31 mouse cellular contexts compared by ENCODE assay signal in genomic region chr3:83376834-83377233, GRCm38 (mm10).
"Had no signal": no experiment of that assay in that cellular context is flagged by ENCODE, and none has a peak within 500 bp of the region (broad histone marks: within the 10 kb centered on the region; RNA-seq: fewer than 3 reads in every experiment).

No protein-coding gene starts in this region.

- DNase-seq: heart, postnatal 10 days; heart, postnatal 14 days; heart, postnatal 36 days; heart, postnatal 4 days; kidney, adult 11 months; kidney, adult 18-20 months; kidney, adult 2 months; kidney, adult 8-10 months; kidney, adult 9 months; kidney, postnatal 10 days; kidney, postnatal 14 days; kidney, postnatal 25 days; kidney, postnatal 36 days; kidney, postnatal 4 days; layer of hippocampus, adult 9-11 months; layer of hippocampus, postnatal 36 days had no signal

- H3K9ac ChIP-seq: heart, embryonic 12.5 days; heart, embryonic 13.5 days; heart, embryonic 15.5 days; hindbrain, embryonic 12.5 days; hindbrain, embryonic 13.5 days; hindbrain, embryonic 14.5 days; hindbrain, embryonic 15.5 days; intestine, embryonic 15.5 days; kidney, embryonic 15.5 days had no signal

- H3K4me2 ChIP-seq: heart, embryonic 11.5 days; heart, embryonic 12.5 days; heart, embryonic 13.5 days; heart, embryonic 15.5 days; hindbrain, embryonic 12.5 days; hindbrain, embryonic 13.5 days; hindbrain, embryonic 14.5 days; hindbrain, embryonic 15.5 days; intestine, embryonic 15.5 days; kidney, embryonic 15.5 days had no signal

- H3K4me3 ChIP-seq: heart, embryonic 12.5 days; heart, embryonic 13.5 days; heart, embryonic 15.5 days; hindbrain, embryonic 10.5 days; hindbrain, embryonic 12.5 days; hindbrain, embryonic 13.5 days; hindbrain, embryonic 15.5 days; intestine, embryonic 15.5 days; kidney, embryonic 15.5 days; layer of hippocampus, adult 2 months; left cerebral cortex, adult 2 months had no signal

- H3K27ac ChIP-seq: heart, embryonic 13.5 days; heart, embryonic 15.5 days; hindbrain, embryonic 10.5 days; hindbrain, embryonic 12.5 days; hindbrain, embryonic 13.5 days; hindbrain, embryonic 14.5 days; hindbrain, embryonic 15.5 days; hindbrain, postnatal 0 days; intestine, embryonic 15.5 days; kidney, embryonic 15.5 days; kidney, postnatal 0 days; layer of hippocampus, adult 2 months; left cerebral cortex, adult 2 months had no signal

- H3K27me3 ChIP-seq: heart, embryonic 12.5 days; heart, embryonic 13.5 days; heart, embryonic 15.5 days; hindbrain, embryonic 12.5 days; hindbrain, embryonic 13.5 days; hindbrain, embryonic 15.5 days; intestine, embryonic 15.5 days; kidney, embryonic 15.5 days had no signal

- H3K9me3 ChIP-seq: heart, embryonic 15.5 days; hindbrain, embryonic 10.5 days; hindbrain, embryonic 12.5 days; hindbrain, embryonic 13.5 days; hindbrain, embryonic 15.5 days; intestine, embryonic 15.5 days; kidney, embryonic 15.5 days had no signal

- H3K36me3 ChIP-seq: heart, embryonic 12.5 days; heart, embryonic 13.5 days; heart, embryonic 15.5 days; hindbrain, embryonic 10.5 days; hindbrain, embryonic 12.5 days; hindbrain, embryonic 13.5 days; hindbrain, embryonic 15.5 days; intestine, embryonic 15.5 days; kidney, embryonic 15.5 days had no signal

- H3K4me1 ChIP-seq: heart, embryonic 12.5 days; heart, embryonic 15.5 days; hindbrain, embryonic 10.5 days; hindbrain, embryonic 12.5 days; hindbrain, embryonic 13.5 days; hindbrain, embryonic 15.5 days; intestine, embryonic 15.5 days had no signal
